Mouse (Mus musculus) cerebellum, adult 9-11 months (tissue): Measurements from ENCODE around the gene Olfr231.

Experiments used
- DNase-seq: peaks from one replicate; pipeline ENCODE4 v3.0.0; 2022

The Olfr231 gene

DNA sequence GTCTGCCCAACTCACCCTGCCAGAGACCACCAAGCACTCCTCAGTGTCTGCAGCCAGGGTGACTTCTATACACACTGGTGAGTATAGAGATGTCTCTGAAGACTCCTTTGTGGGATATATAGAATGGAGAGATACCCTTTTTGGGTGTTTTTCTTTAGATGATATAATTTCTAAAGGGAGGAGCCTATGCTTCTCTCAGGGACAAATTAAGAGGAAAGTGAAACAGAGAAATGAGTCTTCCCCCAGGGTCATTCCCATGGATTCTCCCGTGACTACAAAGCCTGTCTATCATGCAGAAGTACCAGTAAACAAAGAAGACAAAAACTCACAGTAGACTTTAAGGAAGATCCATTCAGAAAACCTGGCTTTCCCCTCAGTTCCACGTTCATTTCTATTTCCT, at the start of gene Olfr231:
Olfr231 (minus strand) TSS at position 101 of the 400 bp plus-strand sequence.
- DNase-seq, result no peak

DNA sequence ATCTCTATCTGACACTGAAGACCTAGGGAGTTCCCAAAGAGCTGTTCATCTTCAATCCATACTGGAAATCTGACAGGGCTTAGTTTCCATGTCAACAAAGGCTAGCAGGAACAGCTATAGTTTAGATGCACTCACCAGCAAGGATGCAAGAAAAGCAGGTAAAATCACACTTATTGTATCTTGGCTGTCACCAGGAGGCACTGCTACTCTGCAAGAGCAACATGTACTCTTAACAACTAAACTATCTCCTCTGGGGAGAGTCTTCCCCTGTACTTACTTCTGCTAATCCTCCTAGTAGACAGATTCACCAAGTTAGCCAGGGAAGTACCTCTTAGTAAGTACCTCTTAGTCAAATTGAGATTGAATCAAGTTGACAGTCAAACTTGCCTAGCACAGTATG, 48.1 kb upstream of the Olfr231 start:
- DNase-seq, result no peak

DNA sequence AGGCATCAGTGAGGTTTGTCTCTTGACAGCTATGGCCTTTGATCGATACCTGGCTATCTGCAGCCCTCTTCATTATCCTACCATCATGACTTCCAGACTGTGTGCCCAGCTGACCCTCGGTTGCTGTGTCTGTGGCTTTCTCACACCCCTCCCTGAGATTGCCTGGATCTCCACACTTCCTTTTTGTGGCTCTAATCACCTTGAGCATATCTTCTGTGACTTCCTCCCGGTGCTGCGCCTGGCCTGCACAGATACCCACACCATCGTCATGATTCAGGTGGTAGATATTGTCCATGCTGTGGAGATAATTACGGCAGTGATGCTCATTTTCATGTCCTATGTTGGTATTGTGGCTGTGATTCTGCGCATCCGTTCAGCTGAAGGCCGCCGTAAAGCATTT, 38.1 kb upstream of the Olfr231 start:
- DNase-seq, result no peak

DNA sequence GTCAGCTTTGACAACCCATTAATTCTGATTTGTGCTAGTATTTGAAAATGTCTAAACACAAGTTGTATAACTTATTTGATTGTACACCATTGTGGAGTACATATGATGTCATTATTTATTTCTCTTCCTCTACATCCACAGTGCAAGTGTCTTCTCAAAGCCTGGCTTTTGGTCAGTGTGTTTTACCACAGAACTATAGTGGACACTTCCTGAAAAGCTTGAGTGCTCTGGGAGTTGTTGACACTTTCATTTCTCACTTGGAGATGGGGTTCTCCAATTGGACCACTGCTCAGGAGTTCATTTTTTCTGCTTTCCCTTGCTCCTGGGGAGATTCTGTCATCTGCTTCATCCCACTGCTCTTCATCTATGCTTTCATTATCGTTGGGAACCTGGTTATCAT, 37.5 kb upstream of the Olfr231 start:
- DNase-seq, result no peak

DNA sequence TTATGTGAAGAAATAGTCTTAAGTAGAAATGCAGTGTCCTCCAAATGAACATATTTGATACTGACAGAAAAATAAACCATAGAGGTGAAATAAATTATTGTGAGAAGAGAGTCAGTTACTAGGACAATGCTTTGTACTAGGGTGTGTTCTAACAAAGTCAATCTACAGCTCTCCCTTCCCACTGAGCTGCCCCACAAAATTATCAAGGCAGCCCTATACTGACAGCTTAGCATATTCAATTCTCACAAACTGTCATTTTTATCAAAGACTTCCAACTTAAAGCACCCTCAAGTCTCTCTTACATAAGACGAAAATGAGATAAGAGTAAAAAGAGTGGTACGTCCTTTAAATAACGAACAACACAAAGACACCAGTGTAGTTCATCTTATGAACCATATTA, 36.7 kb upstream of the Olfr231 start:
- no peak for DNase-seq

DNA sequence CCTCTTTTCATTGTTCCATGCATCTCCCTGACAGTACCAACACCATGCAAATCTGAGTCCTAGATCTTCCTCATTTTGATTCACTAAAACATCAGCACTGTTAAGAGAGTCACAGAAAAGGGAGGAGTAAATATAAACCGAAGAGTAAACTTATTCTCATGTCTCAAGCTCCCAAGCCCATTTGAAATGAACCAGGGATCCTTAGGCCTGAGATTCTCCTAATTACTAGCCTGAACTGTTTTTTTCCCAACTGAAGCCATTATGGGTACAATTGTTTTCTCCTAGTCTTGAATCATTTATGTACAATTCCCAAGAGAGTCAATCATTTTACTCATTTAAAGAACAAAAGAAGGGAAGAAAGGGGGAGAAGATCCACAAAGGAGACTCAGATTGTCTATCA, 34.4 kb upstream of the Olfr231 start, which contains the start of gene Olfr420:
Olfr420 (plus strand) TSS at position 301 of the 400 bp plus-strand sequence.
- DNase-seq, result no peak

DNA sequence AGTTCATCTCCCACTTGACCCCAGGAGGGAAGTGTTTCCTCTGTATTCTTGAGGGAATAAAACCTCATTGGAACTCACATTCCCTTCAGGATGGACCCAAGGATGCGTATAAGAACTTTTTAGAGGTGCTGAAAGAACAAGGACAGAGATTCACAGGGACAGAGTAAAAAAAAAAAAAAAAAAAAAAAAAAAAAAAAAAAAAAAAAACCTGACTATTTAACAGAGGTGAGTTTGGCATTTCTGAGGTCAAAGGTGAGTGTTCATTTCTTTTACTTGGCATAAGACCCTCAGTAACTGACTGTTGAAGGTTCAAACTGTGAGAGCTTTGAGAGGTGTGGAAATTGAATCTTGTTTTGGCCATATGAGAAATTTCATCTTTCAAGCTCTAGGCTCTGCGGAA, 28.3 kb upstream of the Olfr231 start:
- no peak for DNase-seq

DNA sequence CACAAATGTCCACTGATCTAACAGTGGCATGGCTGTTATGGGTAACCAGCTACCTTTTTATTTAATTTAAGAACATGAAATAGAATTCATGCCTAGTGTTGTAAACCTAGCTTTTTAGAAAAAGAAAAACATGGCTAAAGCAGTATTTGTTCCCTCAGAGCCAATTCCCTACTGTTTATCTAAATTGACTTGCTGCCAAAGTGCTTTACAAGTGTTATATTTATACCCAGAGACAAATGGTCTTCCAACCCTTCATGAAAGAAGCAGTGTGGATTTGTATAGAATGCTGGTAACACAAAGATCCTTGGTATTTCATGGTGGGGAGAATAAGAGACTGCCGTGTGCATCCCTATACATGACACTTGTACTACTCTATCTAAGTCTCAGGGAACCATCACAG, 25.7 kb upstream of the Olfr231 start:
- no peak for DNase-seq

DNA sequence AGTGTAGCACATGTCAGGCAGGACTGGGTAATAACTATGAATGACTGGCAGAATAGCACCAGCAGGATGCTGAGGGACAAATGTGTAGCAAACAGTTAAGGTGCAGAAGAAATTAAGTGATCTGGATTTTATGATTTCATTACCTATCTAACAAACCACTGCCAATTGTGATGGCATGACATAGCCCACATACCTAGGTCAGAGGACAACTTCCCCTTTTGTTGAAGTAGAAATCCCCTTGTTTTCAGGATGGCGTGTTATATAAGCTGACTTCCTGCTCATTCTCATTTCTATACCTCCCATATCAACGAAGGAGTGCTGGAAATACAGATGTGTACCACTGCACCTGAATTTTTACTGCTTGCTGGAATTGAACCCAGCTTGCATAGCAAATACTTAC, 20.4 kb upstream of the Olfr231 start:
- DNase-seq, result no peak

DNA sequence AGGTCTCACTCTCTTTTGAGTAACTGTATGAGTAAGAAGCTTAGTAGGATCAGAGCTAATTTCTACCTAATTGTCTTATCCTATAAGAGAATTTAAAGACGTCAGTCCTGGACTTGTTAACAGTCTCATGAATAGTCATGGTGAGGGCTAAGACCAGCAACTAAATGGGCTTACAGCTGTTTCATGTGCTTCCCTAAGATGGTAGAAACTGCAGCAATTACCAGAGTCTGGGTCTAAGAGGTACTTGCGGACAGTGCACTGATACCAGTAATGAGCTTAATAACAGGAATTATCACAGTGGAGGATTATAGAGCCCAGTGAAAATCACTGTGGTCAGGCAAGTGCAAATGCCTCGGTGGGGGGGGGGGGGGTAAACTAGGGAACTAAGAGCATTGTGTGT, 11.0 kb upstream of the Olfr231 start:
- no peak for DNase-seq

DNA sequence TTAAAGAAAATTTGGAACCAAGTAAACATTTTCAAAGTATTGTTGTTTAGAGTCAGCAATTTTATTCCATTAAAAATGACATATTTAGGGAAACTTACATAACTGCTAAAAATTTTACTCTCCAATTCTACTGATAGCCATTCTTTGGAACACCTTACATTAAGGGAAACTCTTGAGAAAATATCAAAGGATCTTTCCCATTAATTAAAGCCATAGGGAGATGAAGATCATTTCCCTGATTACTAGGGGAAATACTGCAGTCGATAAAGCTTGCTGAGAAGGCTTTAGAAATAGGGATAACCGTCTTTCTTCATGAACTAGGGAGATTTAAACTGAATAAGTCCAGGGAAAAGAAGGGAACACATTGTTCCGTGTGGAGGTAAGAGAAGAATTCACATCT, 10.3 kb upstream of the Olfr231 start, which contains the start of gene Olfr424:
Olfr424 (plus strand) TSS at position 301 of the 400 bp plus-strand sequence.
- DNase-seq, result no peak

DNA sequence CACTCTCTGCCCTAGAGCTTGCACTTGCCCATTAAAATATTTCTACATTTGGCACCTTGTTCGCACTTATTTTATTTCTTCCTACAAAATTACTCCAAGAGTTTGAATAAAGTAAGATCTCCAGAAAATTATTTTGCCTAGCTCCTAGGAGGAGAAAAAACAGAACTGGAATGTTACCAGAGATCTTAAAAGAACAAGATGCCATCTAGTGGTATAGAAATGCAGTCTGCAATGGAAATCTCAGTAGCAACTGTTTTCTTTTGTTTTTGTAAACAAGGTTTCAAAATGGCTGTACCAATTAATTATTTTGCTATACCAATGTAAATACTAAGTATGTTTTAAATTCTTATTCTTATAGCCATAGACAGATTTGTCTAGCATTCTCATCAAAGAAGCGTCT, 17.2 kb downstream of the Olfr231 start:
- no peak for DNase-seq

DNA sequence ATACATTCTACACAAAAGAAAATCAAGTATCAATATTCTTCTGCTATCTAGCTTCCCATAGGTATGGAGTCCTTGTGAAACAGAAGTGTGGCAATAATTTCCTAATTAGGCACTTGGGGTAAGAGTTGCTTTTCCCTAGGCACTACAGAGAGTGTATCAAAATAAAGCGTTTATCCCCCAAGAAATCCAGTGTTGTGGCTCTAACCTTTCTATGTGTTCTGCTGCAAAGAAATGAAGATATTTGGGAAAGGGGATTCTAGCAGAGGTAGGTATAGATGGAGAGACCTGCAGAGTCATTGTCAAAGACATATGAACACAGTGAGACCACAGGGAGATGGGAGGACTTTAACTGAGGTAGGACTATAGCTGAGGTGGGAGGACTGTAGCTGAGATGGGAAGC, 24.4 kb downstream of the Olfr231 start, which contains the start of gene Olfr427:
Olfr427 (plus strand) TSS at position 301 of the 400 bp plus-strand sequence.
- no peak for DNase-seq

DNA sequence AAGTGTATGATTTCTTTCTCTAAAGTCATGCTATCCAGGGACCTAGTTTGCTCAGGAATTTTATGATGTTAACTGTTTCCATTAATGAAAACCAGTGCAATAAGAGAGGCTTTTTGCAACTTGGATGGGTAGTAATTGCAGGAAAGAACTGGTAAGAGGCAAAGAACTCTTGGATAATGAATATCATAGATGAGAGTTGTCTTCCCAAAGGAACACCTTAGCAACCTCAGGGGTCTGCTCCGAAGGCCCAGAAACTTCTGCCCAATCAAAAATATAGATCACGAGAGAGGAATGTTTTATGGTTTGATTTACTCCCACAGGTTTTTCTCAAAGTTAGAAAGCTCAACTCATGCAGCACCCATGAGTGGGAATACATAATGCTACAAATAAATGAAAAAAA, 36.9 kb downstream of the Olfr231 start, which contains the start of gene Olfr429:
Olfr429 (plus strand) TSS at position 301 of the 400 bp plus-strand sequence.
- DNase-seq, result no peak

DNA sequence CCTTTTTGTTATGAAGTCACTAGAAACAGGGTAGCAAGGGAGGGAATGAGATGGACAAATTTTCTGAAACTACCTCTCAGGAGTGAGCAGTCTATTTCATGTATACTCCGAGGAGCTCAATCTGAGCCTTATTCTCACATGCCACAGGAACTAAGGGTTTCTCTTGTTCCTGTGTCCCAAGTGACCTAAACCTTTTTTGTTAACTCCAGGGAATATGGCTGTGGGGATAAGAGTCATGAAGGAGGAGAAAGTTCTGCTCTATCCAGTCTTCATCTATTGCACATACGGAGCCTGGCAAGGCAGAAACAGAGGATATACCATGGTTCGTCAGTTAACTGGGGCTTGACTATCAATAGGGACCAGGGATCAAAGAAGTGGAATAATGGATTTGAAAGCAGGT, 54.7 kb downstream of the Olfr231 start, which contains the start of gene Olfr430:
Olfr430 (plus strand) TSS at position 301 of the 400 bp plus-strand sequence.
- DNase-seq, result no peak
